Mouse (Mus musculus) cerebellum, adult 9-11 months (tissue): Measurements from ENCODE around the gene Wdr37.
A peak's percentile ranks its signal among the peaks of the same experiment; 100 is the strongest.
"Not testable (repeated sequence)": the region's sequence is repeated elsewhere in the genome, so short reads cannot be mapped to it uniquely, and the experiment has no call there.

Source experiments
- DNase-seq: peaks from one replicate; pipeline ENCODE4 v3.0.0; 2022

The Wdr37 gene

GRCm38 (mm10) chr13:8871314-8871962 lies at the start of gene Wdr37:
Wdr37 (minus strand) TSS chr13:8871909.
- DNase-seq, result peak; percentile 78

- not testable (repeated sequence) for DNase-seq
Observed at GRCm38 (mm10) chr13:8913890-8914289, 42.2 kb upstream of the Wdr37 start.

GRCm38 (mm10) chr13:8905986-8906385 lies 34.3 kb upstream of the Wdr37 start:
- DNase-seq, result not testable (repeated sequence)

- no peak for DNase-seq
Observed at GRCm38 (mm10) chr13:8888603-8889002, 16.9 kb upstream of the Wdr37 start.

GRCm38 (mm10) chr13:8886185-8886560 lies 14.5 kb upstream of the Wdr37 start:
- DNase-seq, result no peak

- DNase-seq, result peak; percentile 98
Observed at GRCm38 (mm10) chr13:8885445-8886184, 13.9 kb upstream of the Wdr37 start, which contains the start of gene Idi1. Idi1 (plus strand) TSS chr13:8885501.

- DNase-seq, result not testable (repeated sequence)
Observed at GRCm38 (mm10) chr13:8883870-8884269, 12.2 kb upstream of the Wdr37 start.

- no peak for DNase-seq
Observed at GRCm38 (mm10) chr13:8881611-8882010, 9.9 kb upstream of the Wdr37 start.

GRCm38 (mm10) chr13:8873776-8874175 lies 2.1 kb upstream of the Wdr37 start:
- DNase-seq, result no peak

GRCm38 (mm10) chr13:8870510-8871313 lies 997 bp downstream of the Wdr37 start:
- DNase-seq, result peak; percentile 95

GRCm38 (mm10) chr13:8870160-8870509 lies 1.6 kb downstream of the Wdr37 start:
- no peak for DNase-seq

- DNase-seq, result no peak
Observed at GRCm38 (mm10) chr13:8869578-8870157, 2.0 kb downstream of the Wdr37 start.

- no peak for DNase-seq
Observed at GRCm38 (mm10) chr13:8866612-8867011, 5.1 kb downstream of the Wdr37 start.

GRCm38 (mm10) chr13:8864990-8865389 lies 6.7 kb downstream of the Wdr37 start:
- DNase-seq, result no peak

- no peak for DNase-seq
Observed at GRCm38 (mm10) chr13:8860861-8861260, 10.8 kb downstream of the Wdr37 start.

GRCm38 (mm10) chr13:8858453-8858852 lies 13.3 kb downstream of the Wdr37 start:
- no peak for DNase-seq

GRCm38 (mm10) chr13:8854769-8855168 lies 16.9 kb downstream of the Wdr37 start:
- DNase-seq, result no peak

- DNase-seq, result no peak
Observed at GRCm38 (mm10) chr13:8853424-8853823, 18.3 kb downstream of the Wdr37 start.

GRCm38 (mm10) chr13:8849311-8849710 lies 22.4 kb downstream of the Wdr37 start:
- DNase-seq, result no peak

GRCm38 (mm10) chr13:8847702-8848101 lies 24.0 kb downstream of the Wdr37 start:
- no peak for DNase-seq

- no peak for DNase-seq
Observed at GRCm38 (mm10) chr13:8842273-8842672, 29.4 kb downstream of the Wdr37 start.

- not testable (repeated sequence) for DNase-seq
Observed at GRCm38 (mm10) chr13:8841846-8842245, 29.9 kb downstream of the Wdr37 start.

GRCm38 (mm10) chr13:8840941-8841340 lies 30.8 kb downstream of the Wdr37 start:
- no peak for DNase-seq
